Mouse (Mus musculus) forebrain, embryonic 16.5 days (tissue): ENCODE measurements at regions not wholly inside any gene's neighbourhood (a gene's known extent, or its start where the extent isn't known, plus 50 kb on each side); places are given as distances from the start of the nearest gene placed in this dataset.

Experiments used
- ATAC-seq: fragments of 200-750 bp; cut with Nextera tagmentation; 2 replicates; pipeline ENCODE4 v1.8.0; 2017; ENCODE audit warnings: mild to moderate bottlenecking, moderate library complexity
- H3K27ac ChIP-seq: fragments of 300-500 bp; sonication (generic); 2 replicates; pipeline ENCODE4 v1.5.1; 2014; ENCODE audit warnings: low read length, control low read depth
- H3K27me3 ChIP-seq: fragments of 300-500 bp; sonication (generic); replicated peaks from 2 replicates; pipeline ENCODE4 v1.6.1; 2014; ENCODE audit warnings: low read length; ENCODE audit not compliant: control insufficient read depth, insufficient read depth
- H3K36me3 ChIP-seq: fragments of 300-500 bp; sonication (generic); 2 replicates; pipeline ENCODE4 v1.6.1; 2014; ENCODE audit not compliant: control insufficient read depth, insufficient read depth
- H3K4me1 ChIP-seq: fragments of 300-500 bp; sonication (generic); replicated peaks from 2 replicates; pipeline ENCODE4 v1.6.1; 2014; ENCODE audit warnings: low read length; ENCODE audit not compliant: control insufficient read depth, insufficient read depth
- H3K4me2 ChIP-seq: fragments of 300-500 bp; sonication (generic); 2 replicates; pipeline ENCODE4 v1.6.1; 2014; ENCODE audit warnings: mild to moderate bottlenecking, low read length, control low read depth
- H3K4me3 ChIP-seq: fragments of 300-500 bp; sonication (generic); replicated peaks from 2 replicates; pipeline ENCODE4 v1.5.1; 2014; ENCODE audit warnings: mild to moderate bottlenecking, low read length, control low read depth
- H3K9ac ChIP-seq: fragments of 300-500 bp; sonication (generic); replicated peaks from 2 replicates; pipeline ENCODE4 v1.6.1; 2014; ENCODE audit warnings: low read depth, low read length, control low read depth
- H3K9me3 ChIP-seq: fragments of 300-500 bp; sonication (generic); 2 replicates; pipeline ENCODE4 v1.6.1; 2016; ENCODE audit warnings: low read length; ENCODE audit not compliant: control insufficient read depth
- WGBS: fragments of 180-500 bp; shearing (Covaris S2); extraction: QIAGEN DNeasy Blood & Tissue Kit; methylation state at CpG from one replicate; pipeline ENCODE4 v1.1.7; 2014; 5-methylcytosine and 5-hydroxymethylcytosine counted together

DNA sequence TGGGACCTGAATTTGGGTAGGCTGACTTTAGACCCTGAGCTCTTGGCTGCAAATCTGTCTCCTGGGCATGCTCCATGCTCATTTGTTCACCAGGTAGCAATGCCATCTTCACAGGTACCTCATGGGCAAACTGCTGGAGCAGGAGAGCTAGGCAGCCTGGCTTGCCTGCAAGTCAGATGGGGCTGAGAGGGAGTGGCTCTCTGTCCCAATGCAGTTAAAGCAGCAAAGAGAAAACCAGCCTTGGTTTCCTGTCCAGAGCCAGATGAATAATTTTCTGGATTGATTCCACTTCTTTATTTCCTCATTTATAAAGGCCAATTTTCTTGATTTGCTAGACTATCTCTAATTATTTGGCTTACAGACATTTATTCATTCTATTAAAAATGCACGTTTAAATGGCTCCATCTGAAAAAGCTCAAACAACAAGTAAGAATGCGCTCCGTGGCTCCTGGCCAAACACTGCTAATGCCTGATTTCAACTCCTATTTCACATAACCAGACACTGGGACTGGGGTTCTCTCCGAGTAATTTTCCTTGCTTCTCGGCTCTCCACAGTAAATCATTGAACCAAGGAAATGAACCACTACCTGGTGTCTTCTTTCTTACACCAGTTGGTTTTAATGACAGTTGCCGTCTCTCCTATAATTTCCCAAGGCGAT is 60.5 kb downstream of the Rsl24d1 start:
- no peak for ATAC-seq
- 50% methylated on average over 7 of the region's 7 CpGs for WGBS
- Histone ChIP-seq H3K9ac (no peak overlapping the region), H3K9me3 (no peaks in the 10 kb centered on the region), H3K27me3 (no peaks in the 10 kb centered on the region), H3K4me3 (no peak overlapping the region), H3K4me2 (no peak overlapping the region), H3K4me1 (peaks cover 2% of the 10 kb centered on the region; the same call in 1 of the 2 replicates), H3K36me3 (no peaks in the 10 kb centered on the region), H3K27ac (no peak overlapping the region)

- Histone ChIP-seq H3K27me3 (no peaks in the 10 kb centered on the region), H3K36me3 (no peaks in the 10 kb centered on the region), H3K27ac (no peak overlapping the region), H3K9me3 (no peaks in the 10 kb centered on the region), H3K4me1 (peaks cover 2% of the 10 kb centered on the region; the same call in 1 of the 2 replicates), H3K4me3 (no peak overlapping the region), H3K4me2 (no peak overlapping the region), H3K9ac (no peak overlapping the region)
- ATAC-seq = no peak
Measured at GRCm38 (mm10) chr9:73176645-73177044, 63.4 kb downstream of the Rsl24d1 start.

DNA sequence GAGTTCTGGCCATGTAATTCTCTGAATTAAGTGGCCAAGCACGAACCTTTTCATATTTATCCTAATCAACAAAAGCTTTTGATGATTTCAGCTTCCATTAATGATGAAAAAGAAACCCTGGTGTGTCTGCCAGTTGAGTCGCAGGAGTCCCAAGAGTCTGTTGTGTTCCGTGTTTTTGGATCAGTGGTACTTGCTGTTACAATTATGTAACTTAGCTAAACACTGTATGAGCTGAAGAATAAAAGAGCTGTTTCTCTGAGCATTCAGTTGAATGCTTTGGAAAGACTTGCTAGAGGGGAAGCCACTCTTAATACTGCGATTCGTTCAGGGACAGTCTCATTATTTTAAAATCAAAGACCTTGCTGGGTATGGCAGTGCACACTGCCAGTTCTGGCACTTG is 70.1 kb downstream of the Rsl24d1 start:
- Histone ChIP-seq H3K9me3 (0 out of 2 replicates have a peak, but pooled peaks cover 2% of the 10 kb centered on the region), H3K27ac (no peak overlapping the region), H3K9ac (no peak overlapping the region), H3K4me1 (no peaks in the 10 kb centered on the region), H3K27me3 (no peaks in the 10 kb centered on the region), H3K4me2 (no peak overlapping the region), H3K36me3 (no peaks in the 10 kb centered on the region), H3K4me3 (no peak overlapping the region)
- ATAC-seq = no peak
- 35% methylated on average over 5 of the region's 5 CpGs for WGBS

GRCm38 (mm10) chr9:73184908-73185307 is 71.7 kb downstream of the Rsl24d1 start:
- no peaks in the 10 kb centered on the region for H3K27me3 ChIP-seq
- H3K9me3 ChIP-seq = 0 out of 2 replicates have a peak, but pooled peaks cover 2% of the 10 kb centered on the region
- H3K4me2 ChIP-seq = no peak overlapping the region
- no peaks in the 10 kb centered on the region for H3K36me3 ChIP-seq
- H3K4me3 ChIP-seq = no peak overlapping the region
- WGBS = 41% methylated on average over 3 of the region's 3 CpGs
- H3K9ac ChIP-seq = no peak overlapping the region
- no peak overlapping the region for H3K27ac ChIP-seq
- ATAC-seq = no peak
- H3K4me1 ChIP-seq = no peaks in the 10 kb centered on the region

DNA sequence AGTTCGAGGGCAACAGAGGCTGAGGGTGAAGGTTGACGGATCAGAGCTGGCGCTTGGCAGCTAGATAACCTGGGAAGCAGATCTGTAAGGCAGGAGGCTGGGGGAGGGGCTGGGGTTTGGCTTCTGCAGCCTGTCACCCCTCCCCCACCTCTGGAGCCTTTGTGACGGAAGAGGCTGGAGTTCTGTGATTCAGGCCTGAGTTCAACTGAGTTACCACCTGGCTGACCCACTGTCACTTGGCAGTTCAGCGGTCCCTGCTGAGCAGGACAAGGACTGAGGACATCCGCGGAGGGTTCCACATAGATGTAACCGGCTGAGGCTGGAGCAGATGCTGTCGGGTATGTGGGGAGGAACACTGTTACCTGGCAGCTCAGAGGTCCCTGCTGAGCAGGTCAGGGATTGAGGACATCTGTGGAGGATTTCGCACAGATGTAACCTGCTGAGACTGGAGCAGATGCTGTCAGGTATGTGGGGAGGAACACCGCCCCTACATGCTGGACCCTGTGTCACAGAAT is 79.1 kb downstream of the Rsl24d1 start:
- WGBS = 26% methylated on average over 11 of the region's 11 CpGs
- no peak overlapping the region for H3K27ac ChIP-seq
- no peak overlapping the region for H3K4me2 ChIP-seq
- no peak for ATAC-seq
- H3K36me3 ChIP-seq = no peaks in the 10 kb centered on the region
- no peaks in the 10 kb centered on the region for H3K27me3 ChIP-seq
- H3K4me1 ChIP-seq = peaks cover 4% of the 10 kb centered on the region; the same call in 1 of the 2 replicates
- H3K4me3 ChIP-seq = no peak overlapping the region
- no peaks in the 10 kb centered on the region for H3K9me3 ChIP-seq
- no peak overlapping the region for H3K9ac ChIP-seq

DNA sequence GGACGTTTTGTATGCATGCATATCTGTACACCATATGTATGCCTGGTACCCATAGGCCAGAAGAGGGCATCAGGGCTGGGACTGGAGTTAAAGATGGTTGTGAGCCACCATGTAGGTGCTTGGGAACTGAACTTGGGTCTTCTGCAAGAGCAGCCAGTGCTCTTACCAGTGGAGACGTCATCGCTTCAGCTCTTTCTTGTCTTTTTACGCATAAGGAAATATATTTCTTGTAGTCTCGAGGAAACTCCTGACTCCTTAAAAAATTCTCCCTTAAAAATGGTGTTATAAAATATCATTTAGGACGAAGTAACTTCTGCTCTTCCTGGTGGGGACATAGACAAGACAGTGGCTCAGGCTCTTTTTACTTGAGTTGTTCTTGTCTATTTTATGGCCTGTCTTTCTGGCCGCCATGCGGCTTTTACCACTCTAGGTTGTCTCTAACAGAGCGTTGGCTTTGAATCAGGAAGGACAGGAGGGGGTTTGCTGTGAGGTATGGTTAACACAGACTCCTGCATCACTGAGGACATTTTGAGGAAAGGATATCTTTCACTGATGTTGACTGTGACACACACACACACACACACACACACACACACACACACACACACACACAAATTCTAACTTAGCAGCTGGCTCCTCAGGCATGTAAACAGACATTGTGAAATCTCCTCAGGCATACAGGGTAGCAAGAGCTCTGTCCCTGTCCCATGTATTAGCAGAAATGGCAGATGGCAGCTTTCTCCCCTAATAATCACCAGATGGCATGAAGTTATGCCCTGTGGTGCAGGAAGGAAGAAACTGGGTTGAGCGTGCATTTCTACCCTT is 85.2 kb downstream of the Rsl24d1 start:
- peak; percentile 75 for ATAC-seq
- Histone ChIP-seq H3K4me3 (no peak overlapping the region), H3K4me2 (no peak overlapping the region), H3K9ac (no peak overlapping the region), H3K4me1 (no peaks in the 10 kb centered on the region), H3K27ac (no peak overlapping the region), H3K27me3 (no peaks in the 10 kb centered on the region), H3K36me3 (no peaks in the 10 kb centered on the region), H3K9me3 (no peaks in the 10 kb centered on the region)
- 83% methylated on average over 10 of the region's 10 CpGs for WGBS

GRCm38 (mm10) chr9:73223111-73223510 is 109.9 kb downstream of the Rsl24d1 start:
- H3K4me1 ChIP-seq = no peaks in the 10 kb centered on the region
- H3K9ac ChIP-seq = no peak overlapping the region
- no peak overlapping the region for H3K4me3 ChIP-seq
- WGBS = 78% methylated on average over 6 of the region's 6 CpGs
- H3K9me3 ChIP-seq = no peaks in the 10 kb centered on the region
- ATAC-seq = no peak
- no peaks in the 10 kb centered on the region for H3K27me3 ChIP-seq
- no peaks in the 10 kb centered on the region for H3K36me3 ChIP-seq
- no peak overlapping the region for H3K27ac ChIP-seq
- no peak overlapping the region for H3K4me2 ChIP-seq

GRCm38 (mm10) chr9:73240188-73240587 is 127.0 kb downstream of the Rsl24d1 start:
- WGBS = 78% methylated on average over 5 of the region's 5 CpGs
- H3K4me2 ChIP-seq = no peak overlapping the region
- no peak overlapping the region for H3K4me3 ChIP-seq
- no peak overlapping the region for H3K9ac ChIP-seq
- H3K9me3 ChIP-seq = no peaks in the 10 kb centered on the region
- H3K27ac ChIP-seq = no peak overlapping the region
- no peaks in the 10 kb centered on the region for H3K36me3 ChIP-seq
- no peaks in the 10 kb centered on the region; the same call in 1 of the 2 replicates for H3K4me1 ChIP-seq
- ATAC-seq = no peak
- H3K27me3 ChIP-seq = no peaks in the 10 kb centered on the region

- ATAC-seq = no peak
- H3K4me3 ChIP-seq = no peak overlapping the region
- no peak overlapping the region for H3K4me2 ChIP-seq
- no peaks in the 10 kb centered on the region for H3K36me3 ChIP-seq
- no peak overlapping the region for H3K9ac ChIP-seq
- H3K9me3 ChIP-seq = no peaks in the 10 kb centered on the region
- H3K4me1 ChIP-seq = no peaks in the 10 kb centered on the region; the same call in none of the 2 replicates
- H3K27me3 ChIP-seq = no peaks in the 10 kb centered on the region
- 73% methylated on average over 4 of the region's 4 CpGs for WGBS
- H3K27ac ChIP-seq = no peak overlapping the region
Measured at GRCm38 (mm10) chr9:73242521-73243308, 129.5 kb downstream of the Rsl24d1 start.
